Mouse (Mus musculus): ENCODE measurements around the gene Pgpep1l. TPM values are rescaled to one million over a fixed set of nuclear protein-coding genes. Genes with fewer than 3 reads are reported as not detected.

Pgpep1l gene
- polyA plus RNA-seq, 1 experiment from 2014 or later: not detected

GRCm38 (mm10) chr7:68272607-68273006 is 8.6 kb upstream of the Pgpep1l start:
- Histone ChIP-seq H3K27ac (no peak overlapping the region), H3K4me3 (replicated peaks) (no peak overlapping the region), H3K9ac (no peak overlapping the region), H3K4me1 (peaks cover 8% of the 10 kb centered on the region), H3K9me3 (no peaks in the 10 kb centered on the region), H3K36me3 (no peaks in the 10 kb centered on the region), H3K4me2 (no peak overlapping the region), H3K27me3 (replicated peaks) (0 out of 2 replicates have a peak, but pooled peaks cover 3% of the 10 kb centered on the region)
- ATAC-seq (ENCODE audit: insufficient read depth, low FRiP score, low read depth): no peak
- WGBS: 85% methylated on average over 10 of the region's 10 CpGs

- no peak for ATAC-seq (ENCODE audit: insufficient read depth, low FRiP score, low read depth)
- Histone ChIP-seq H3K9me3 (no peaks in the 10 kb centered on the region), H3K4me3 (replicated peaks) (no peak overlapping the region), H3K4me2 (no peak overlapping the region), H3K27me3 (replicated peaks) (0 out of 2 replicates have a peak, but pooled peaks cover 3% of the 10 kb centered on the region), H3K4me1 (peaks cover 12% of the 10 kb centered on the region), H3K27ac (no peak overlapping the region), H3K36me3 (no peaks in the 10 kb centered on the region), H3K9ac (no peak overlapping the region)
- 91% methylated on average over 6 of the region's 6 CpGs for WGBS
Observed at GRCm38 (mm10) chr7:68271816-68272215, 7.8 kb upstream of the Pgpep1l start.

- Histone ChIP-seq H3K4me2 (no peak overlapping the region), H3K9ac (no peak overlapping the region), H3K27ac (no peak overlapping the region), H3K9me3 (no peaks in the 10 kb centered on the region), H3K4me3 (replicated peaks) (no peak overlapping the region), H3K36me3 (no peaks in the 10 kb centered on the region), H3K4me1 (peaks cover 7% of the 10 kb centered on the region; the same call in 1 of the 2 replicates), H3K27me3 (replicated peaks) (0 out of 2 replicates have a peak, but pooled peaks cover 5% of the 10 kb centered on the region)
- ATAC-seq (ENCODE audit: insufficient read depth, low FRiP score, low read depth): no peak
- WGBS: 26% methylated on average over 4 of the region's 4 CpGs
Observed at GRCm38 (mm10) chr7:68270551-68270950, 6.5 kb upstream of the Pgpep1l start.

GRCm38 (mm10) chr7:68266691-68267090 is 2.7 kb upstream of the Pgpep1l start:
- 12% methylated on average over 6 of the region's 6 CpGs for WGBS

GRCm38 (mm10) chr7:68265391-68265790 is 1.4 kb upstream of the Pgpep1l start:
- no peaks in the 10 kb centered on the region for H3K9me3 ChIP-seq
- peaks cover 19% of the 10 kb centered on the region; the same call in 1 of the 2 replicates for H3K4me1 ChIP-seq
- no peak overlapping the region for H3K4me3 ChIP-seq (replicated peaks)
- no peak overlapping the region for H3K27ac ChIP-seq
- no peak for ATAC-seq (ENCODE audit: insufficient read depth, low FRiP score, low read depth)
- H3K27me3 ChIP-seq (replicated peaks): 0 out of 2 replicates have a peak, but pooled peaks cover 9% of the 10 kb centered on the region
- no peak overlapping the region for H3K4me2 ChIP-seq
- no peak overlapping the region for H3K9ac ChIP-seq
- H3K36me3 ChIP-seq: no peaks in the 10 kb centered on the region
- 43% methylated on average over 7 of the region's 7 CpGs for WGBS

More at GRCm38 (mm10) chr7:68266691-68267090, 2.7 kb upstream of the Pgpep1l start:
- ATAC-seq (ENCODE audit: insufficient read depth, low FRiP score, low read depth): no peak
- Histone ChIP-seq H3K4me2 (no peak overlapping the region), H3K4me3 (replicated peaks) (no peak overlapping the region), H3K27me3 (replicated peaks) (0 out of 2 replicates have a peak, but pooled peaks cover 9% of the 10 kb centered on the region), H3K4me1 (peaks cover 19% of the 10 kb centered on the region; the same call in 1 of the 2 replicates), H3K36me3 (no peaks in the 10 kb centered on the region), H3K27ac (no peak overlapping the region), H3K9me3 (no peaks in the 10 kb centered on the region), H3K9ac (no peak overlapping the region)

GRCm38 (mm10) chr7:68264531-68264930 is 498 bp upstream of the Pgpep1l start:
- Histone ChIP-seq H3K36me3 (no peaks in the 10 kb centered on the region), H3K27me3 (replicated peaks) (0 out of 2 replicates have a peak, but pooled peaks cover 9% of the 10 kb centered on the region), H3K4me3 (replicated peaks) (peak overlapping the region; percentile 35), H3K4me1 (peaks cover 19% of the 10 kb centered on the region; the same call in 1 of the 2 replicates), H3K27ac (no peak overlapping the region), H3K9me3 (no peaks in the 10 kb centered on the region), H3K9ac (no peak overlapping the region), H3K4me2 (peak overlapping the region; percentile 67)
- WGBS: 11% methylated on average over 14 of the region's 14 CpGs
- no peak for ATAC-seq (ENCODE audit: insufficient read depth, low FRiP score, low read depth)

- Histone ChIP-seq H3K9me3 (no peaks in the 10 kb centered on the region), H3K27me3 (replicated peaks) (0 out of 2 replicates have a peak, but pooled peaks cover 9% of the 10 kb centered on the region), H3K27ac (no peak overlapping the region), H3K4me3 (replicated peaks) (peak overlapping the region; percentile 35), H3K4me1 (peaks cover 19% of the 10 kb centered on the region; the same call in 1 of the 2 replicates), H3K9ac (no peak overlapping the region), H3K36me3 (no peaks in the 10 kb centered on the region), H3K4me2 (peak overlapping the region; percentile 67)
- ATAC-seq (ENCODE audit: insufficient read depth, low FRiP score, low read depth): no peak
- 62% methylated on average over 8 of the region's 8 CpGs for WGBS
Observed at GRCm38 (mm10) chr7:68263346-68264027, 546 bp downstream of the Pgpep1l start.

GRCm38 (mm10) chr7:68262612-68263200 is 1.3 kb downstream of the Pgpep1l start:
- peaks cover 19% of the 10 kb centered on the region; the same call in 1 of the 2 replicates for H3K4me1 ChIP-seq
- H3K9me3 ChIP-seq: no peaks in the 10 kb centered on the region
- no peak for ATAC-seq (ENCODE audit: insufficient read depth, low FRiP score, low read depth)
- no peak overlapping the region for H3K4me2 ChIP-seq
- no peak overlapping the region for H3K4me3 ChIP-seq (replicated peaks)
- H3K9ac ChIP-seq: no peak overlapping the region
- no peaks in the 10 kb centered on the region for H3K36me3 ChIP-seq
- no peak overlapping the region for H3K27ac ChIP-seq
- 0 out of 2 replicates have a peak, but pooled peaks cover 9% of the 10 kb centered on the region for H3K27me3 ChIP-seq (replicated peaks)
- WGBS: 42% methylated on average over 8 of the region's 8 CpGs

GRCm38 (mm10) chr7:68259523-68260081 is 4.4 kb downstream of the Pgpep1l start:
- ATAC-seq (ENCODE audit: insufficient read depth, low FRiP score, low read depth): no peak
- Histone ChIP-seq H3K9me3 (no peaks in the 10 kb centered on the region), H3K4me3 (replicated peaks) (no peak overlapping the region), H3K27me3 (replicated peaks) (0 out of 2 replicates have a peak, but pooled peaks cover 4% of the 10 kb centered on the region), H3K36me3 (no peaks in the 10 kb centered on the region), H3K27ac (no peak overlapping the region), H3K4me2 (no peak overlapping the region), H3K9ac (no peak overlapping the region), H3K4me1 (0 out of 2 replicates have a peak, but pooled peaks cover 10% of the 10 kb centered on the region)
- 50% methylated on average over 6 of the region's 6 CpGs for WGBS

- H3K27ac ChIP-seq: no peak overlapping the region
- no peaks in the 10 kb centered on the region for H3K36me3 ChIP-seq
- H3K27me3 ChIP-seq (replicated peaks): no peaks in the 10 kb centered on the region
- ATAC-seq (ENCODE audit: insufficient read depth, low FRiP score, low read depth): no peak
- no peak overlapping the region for H3K4me3 ChIP-seq (replicated peaks)
- H3K9ac ChIP-seq: no peak overlapping the region
- no peaks in the 10 kb centered on the region for H3K4me1 ChIP-seq
- no peak overlapping the region for H3K4me2 ChIP-seq
- H3K9me3 ChIP-seq: no peaks in the 10 kb centered on the region
- 73% methylated on average over 17 of the region's 17 CpGs for WGBS
Observed at GRCm38 (mm10) chr7:68258326-68259150, 5.5 kb downstream of the Pgpep1l start.

- Histone ChIP-seq H3K27me3 (replicated peaks) (no peaks in the 10 kb centered on the region), H3K9ac (no peak overlapping the region), H3K4me3 (replicated peaks) (no peak overlapping the region), H3K27ac (no peak overlapping the region), H3K9me3 (no peaks in the 10 kb centered on the region), H3K4me1 (no peaks in the 10 kb centered on the region), H3K36me3 (no peaks in the 10 kb centered on the region), H3K4me2 (no peak overlapping the region)
- ATAC-seq (ENCODE audit: insufficient read depth, low FRiP score, low read depth): no peak
- 39% methylated on average over 2 of the region's 2 CpGs for WGBS
Observed at GRCm38 (mm10) chr7:68257767-68258166, 6.3 kb downstream of the Pgpep1l start.

Data from stomach, embryonic 15.5 days (tissue).